Mouse (Mus musculus) heart, embryonic 13.5 days (tissue): ENCODE results near the gene Zc3h7a. TPM values are rescaled to one million over a fixed set of nuclear protein-coding genes. Genes with fewer than 3 reads are reported as not detected.
"Not testable (repeated sequence)": the region's sequence is repeated elsewhere in the genome, so short reads cannot be mapped to it uniquely, and the experiment has no call there.

Experiments
- ATAC-seq: fragments of 200-750 bp; cut with Nextera tagmentation; 2 replicates; pipeline ENCODE4 v1.8.0; 2017; ENCODE audit warnings: moderate TSS enrichment; ENCODE audit not compliant: insufficient number of reproducible peaks, low FRiP score, low TSS enrichment; ENCODE audit errors: extremely low read depth
- H3K27ac ChIP-seq: fragments of 300-500 bp; sonication (generic); replicated peaks from 2 replicates; pipeline ENCODE4 v1.5.1; 2015; ENCODE audit warnings: moderate library complexity, mild to moderate bottlenecking, inconsistent platforms
- H3K27me3 ChIP-seq: fragments of 300-500 bp; sonication (generic); replicated peaks from 2 replicates; pipeline ENCODE4 v1.6.1; 2015; ENCODE audit warnings: mild to moderate bottlenecking, inconsistent platforms
- H3K36me3 ChIP-seq: fragments of 300-500 bp; sonication (generic); 2 replicates; pipeline ENCODE4 v1.6.1; 2015; ENCODE audit warnings: mild to moderate bottlenecking, inconsistent platforms
- H3K4me1 ChIP-seq: fragments of 300-500 bp; sonication (generic); 2 replicates; pipeline ENCODE4 v1.6.1; 2015; ENCODE audit warnings: inconsistent platforms
- H3K4me2 ChIP-seq: fragments of 300-500 bp; sonication (generic); 2 replicates; pipeline ENCODE4 v1.6.1; 2015; ENCODE audit warnings: inconsistent platforms, mild to moderate bottlenecking, moderate library complexity
- H3K4me3 ChIP-seq: fragments of 300-500 bp; sonication (generic); 2 replicates; pipeline ENCODE4 v1.5.1; 2015; ENCODE audit warnings: moderate library complexity, mild to moderate bottlenecking, inconsistent platforms
- H3K9ac ChIP-seq: fragments of 300-500 bp; sonication (generic); 2 replicates; pipeline ENCODE4 v1.6.1; 2015; ENCODE audit warnings: inconsistent platforms, mild to moderate bottlenecking, moderate library complexity
- H3K9me3 ChIP-seq: fragments of 300-500 bp; sonication (generic); 2 replicates; pipeline ENCODE4 v1.6.1; 2016; ENCODE audit warnings: inconsistent platforms
- WGBS: fragments of 180-500 bp; shearing (Covaris S2); methylation state at CpG from one replicate; pipeline ENCODE4 v1.1.7; 2015; ENCODE audit warnings: mixed read lengths; 5-methylcytosine and 5-hydroxymethylcytosine counted together
- polyA plus RNA-seq: library from polyadenylated mRNA; unstranded; fragments of >200 nt; fragmentation: Nextera tagmentation; extraction: Ambion mirVana; gene quantifications from 2 replicates; pipeline ENCODE4 v1.2.1, GENCODE M21; 2015

Gene Zc3h7a
- polyA plus RNA-seq, 1 experiment from 2014 or later, result 57.2 TPM

DNA sequence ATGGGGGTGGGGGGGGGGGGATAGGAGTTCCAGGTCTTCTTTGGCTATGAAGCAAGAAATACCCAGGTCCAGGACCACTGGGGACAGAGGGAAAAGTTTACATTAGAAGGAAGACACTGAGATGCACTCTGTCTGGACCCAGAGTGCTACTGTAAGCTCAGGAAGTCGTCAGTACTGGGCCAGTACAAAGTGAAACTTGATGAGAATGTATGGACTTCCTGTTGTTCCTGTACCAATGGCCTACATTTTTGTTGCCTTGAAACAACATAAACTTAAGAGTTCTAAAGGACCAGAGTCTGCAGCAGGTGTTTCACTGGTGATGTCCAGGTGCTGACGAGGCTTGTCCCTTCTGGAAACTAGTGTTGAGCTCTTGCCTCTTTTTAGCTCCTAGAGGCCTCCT is 1.2 kb upstream of the Zc3h7a start:
- Histone ChIP-seq H3K4me2 (peak overlapping the region; percentile 88), H3K27me3 (no peaks in the 10 kb centered on the region), H3K9ac (no peak overlapping the region), H3K4me1 (peaks cover 26% of the 10 kb centered on the region), H3K4me3 (no peak overlapping the region), H3K9me3 (no peaks in the 10 kb centered on the region), H3K27ac (no peak overlapping the region), H3K36me3 (no peaks in the 10 kb centered on the region)
- ATAC-seq, result no peak
- 64% methylated on average over 2 of the region's 2 CpGs for WGBS

GRCm38 (mm10) chr16:11176884-11177244 is 671 bp upstream of the Zc3h7a start:
- Histone ChIP-seq H3K36me3 (no peaks in the 10 kb centered on the region), H3K27me3 (no peaks in the 10 kb centered on the region), H3K9ac (peak overlapping the region; percentile 96), H3K4me2 (peak overlapping the region; percentile 88), H3K4me1 (peaks cover 30% of the 10 kb centered on the region), H3K4me3 (peak overlapping the region; percentile 96), H3K27ac (peak overlapping the region; percentile 88), H3K9me3 (no peaks in the 10 kb centered on the region)
- WGBS, result 5% methylated on average over 4 of the region's 4 CpGs
- ATAC-seq, result no peak

- Histone ChIP-seq H3K27ac (peak overlapping the region; percentile 88), H3K4me3 (peak overlapping the region; percentile 96), H3K36me3 (no peaks in the 10 kb centered on the region), H3K27me3 (no peaks in the 10 kb centered on the region), H3K4me1 (peaks cover 37% of the 10 kb centered on the region), H3K9ac (peak overlapping the region; percentile 96), H3K4me2 (peak overlapping the region; percentile 88), H3K9me3 (no peaks in the 10 kb centered on the region)
- WGBS, result under 1% methylated on average over 72 of the region's 72 CpGs
- peak; percentile 27 for ATAC-seq
These were observed 545 bp downstream of the Zc3h7a start for GRCm38 (mm10) chr16:11175489-11176207.

- no peaks in the 10 kb centered on the region for H3K27me3 ChIP-seq
- no peaks in the 10 kb centered on the region for H3K9me3 ChIP-seq
- H3K36me3 ChIP-seq, result no peaks in the 10 kb centered on the region
- peaks cover 37% of the 10 kb centered on the region for H3K4me1 ChIP-seq
- 8% methylated on average over 9 of the region's 9 CpGs for WGBS
- peak overlapping the region; percentile 88 for H3K27ac ChIP-seq
- peak overlapping the region; percentile 96 for H3K4me3 ChIP-seq
- H3K9ac ChIP-seq, result peak overlapping the region; percentile 96
- H3K4me2 ChIP-seq, result peak overlapping the region; percentile 88
- no peak for ATAC-seq
These were observed 1.1 kb downstream of the Zc3h7a start for GRCm38 (mm10) chr16:11175100-11175488.

DNA sequence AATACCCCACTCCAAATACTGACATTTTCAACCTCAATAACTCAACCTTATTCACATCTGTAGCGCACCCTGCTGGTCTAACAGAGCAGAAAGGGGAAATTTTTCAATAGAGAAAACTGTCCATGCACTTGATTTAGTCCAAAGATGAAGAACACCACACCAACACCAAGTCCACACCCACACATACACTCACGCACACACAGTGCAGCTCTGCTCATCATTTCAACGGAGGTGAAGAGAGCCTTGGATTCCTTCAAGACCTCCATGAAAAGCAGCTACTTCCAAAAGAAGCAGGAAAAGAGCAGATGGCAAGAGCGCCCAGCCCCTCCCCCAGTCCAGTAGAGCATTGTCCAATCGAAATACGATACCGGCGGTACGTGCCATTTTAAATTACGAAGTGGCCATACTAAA is 1.5 kb downstream of the Zc3h7a start:
- no peaks in the 10 kb centered on the region for H3K9me3 ChIP-seq
- H3K9ac ChIP-seq, result peak overlapping the region; percentile 96
- H3K27ac ChIP-seq, result peak overlapping the region; percentile 88
- peak overlapping the region; percentile 96 for H3K4me3 ChIP-seq
- no peak for ATAC-seq
- no peaks in the 10 kb centered on the region for H3K27me3 ChIP-seq
- peak overlapping the region; percentile 88 for H3K4me2 ChIP-seq
- H3K36me3 ChIP-seq, result no peaks in the 10 kb centered on the region
- WGBS, result 12% methylated on average over 10 of the region's 10 CpGs
- H3K4me1 ChIP-seq, result peaks cover 37% of the 10 kb centered on the region

DNA sequence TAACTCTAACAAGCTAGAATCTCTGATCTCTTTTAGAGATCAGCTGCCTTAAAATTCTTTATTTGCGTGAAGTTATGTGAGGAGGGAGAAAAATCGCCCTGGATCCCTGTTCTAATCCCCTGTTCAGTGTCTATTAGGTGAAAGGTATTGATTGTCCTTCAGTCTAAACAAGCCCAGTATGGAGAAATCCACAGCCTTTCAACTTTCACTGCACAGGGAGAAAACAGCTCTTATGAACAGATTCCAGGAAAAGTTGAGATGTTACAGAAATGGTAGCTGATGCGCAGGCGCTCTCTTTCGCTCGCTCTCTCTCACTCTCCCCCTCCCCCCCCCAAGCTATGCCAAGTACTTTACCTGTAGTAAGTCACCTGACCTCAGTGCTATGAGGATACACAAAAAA is 4.5 kb downstream of the Zc3h7a start:
- no peak overlapping the region for H3K4me2 ChIP-seq
- no peaks in the 10 kb centered on the region for H3K9me3 ChIP-seq
- no peak for ATAC-seq
- H3K36me3 ChIP-seq, result no peaks in the 10 kb centered on the region
- no peak overlapping the region for H3K27ac ChIP-seq
- H3K4me3 ChIP-seq, result no peak overlapping the region
- H3K27me3 ChIP-seq, result no peaks in the 10 kb centered on the region
- H3K4me1 ChIP-seq, result peaks cover 37% of the 10 kb centered on the region
- 89% methylated on average over 6 of the region's 6 CpGs for WGBS
- no peak overlapping the region for H3K9ac ChIP-seq

DNA sequence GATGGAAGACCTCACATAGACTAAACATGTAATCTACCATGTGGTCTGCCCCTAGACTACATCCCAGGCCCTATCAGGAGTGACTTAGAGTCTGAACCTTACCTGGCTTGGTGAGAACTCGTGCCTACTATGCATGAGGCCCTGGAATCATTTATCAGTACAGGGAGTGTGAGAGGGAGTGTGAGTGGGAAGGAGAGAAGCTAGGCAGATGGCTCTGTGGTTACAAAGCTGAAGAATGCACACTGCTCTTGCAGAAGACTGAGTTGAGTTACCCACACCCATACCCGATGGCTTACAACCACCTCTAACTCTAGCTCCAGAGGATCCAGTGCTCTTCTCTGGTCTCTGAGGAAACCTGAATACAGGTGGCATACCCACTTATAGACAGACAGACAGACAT is 9.8 kb downstream of the Zc3h7a start:
- 71% methylated on average over 2 of the region's 2 CpGs for WGBS
- no peak overlapping the region for H3K27ac ChIP-seq

DNA sequence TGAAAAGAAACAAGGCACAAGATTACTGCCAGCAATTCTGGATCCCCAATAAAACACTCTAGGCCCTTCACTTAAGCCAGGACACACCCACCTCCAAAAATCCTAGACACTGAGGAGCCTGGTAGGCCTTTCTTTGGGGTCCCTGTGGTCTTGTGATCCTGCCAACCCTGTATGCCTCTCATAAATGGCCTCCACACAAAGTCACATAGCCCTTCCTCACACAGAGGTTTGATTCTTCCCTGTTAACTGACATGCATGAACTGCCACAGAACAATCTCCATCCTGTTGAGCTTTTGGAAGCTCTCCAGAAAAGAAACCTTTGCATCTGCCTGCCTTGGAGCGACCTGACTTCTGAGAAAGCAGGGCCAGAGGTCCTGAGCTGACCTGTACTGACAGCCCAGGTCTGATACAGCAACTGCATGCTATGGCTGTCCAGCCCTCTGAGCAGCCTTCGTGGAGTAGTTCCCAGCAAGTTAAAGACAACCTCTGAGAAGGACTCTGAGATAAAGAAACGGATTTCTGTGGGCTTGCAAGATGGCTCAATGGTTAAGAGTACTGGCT is 11.4 kb downstream of the Zc3h7a start:
- WGBS, result 61% methylated on average over 3 of the region's 3 CpGs
- H3K36me3 ChIP-seq, result peaks cover 38% of the 10 kb centered on the region
- no peak for ATAC-seq
- no peak overlapping the region for H3K27ac ChIP-seq
- peaks cover 11% of the 10 kb centered on the region for H3K4me1 ChIP-seq
- H3K9me3 ChIP-seq, result no peaks in the 10 kb centered on the region
- H3K9ac ChIP-seq, result no peak overlapping the region
- H3K4me2 ChIP-seq, result no peak overlapping the region
- no peaks in the 10 kb centered on the region for H3K27me3 ChIP-seq
- no peak overlapping the region for H3K4me3 ChIP-seq

More for the DNA sequence above, 9.8 kb downstream of the Zc3h7a start:
- H3K4me2 ChIP-seq, result no peak overlapping the region
- no peaks in the 10 kb centered on the region for H3K27me3 ChIP-seq
- no peaks in the 10 kb centered on the region for H3K9me3 ChIP-seq
- H3K36me3 ChIP-seq, result peaks cover 25% of the 10 kb centered on the region
- no peak overlapping the region for H3K4me3 ChIP-seq
- peaks cover 13% of the 10 kb centered on the region for H3K4me1 ChIP-seq
- no peak overlapping the region for H3K9ac ChIP-seq
- ATAC-seq, result no peak

DNA sequence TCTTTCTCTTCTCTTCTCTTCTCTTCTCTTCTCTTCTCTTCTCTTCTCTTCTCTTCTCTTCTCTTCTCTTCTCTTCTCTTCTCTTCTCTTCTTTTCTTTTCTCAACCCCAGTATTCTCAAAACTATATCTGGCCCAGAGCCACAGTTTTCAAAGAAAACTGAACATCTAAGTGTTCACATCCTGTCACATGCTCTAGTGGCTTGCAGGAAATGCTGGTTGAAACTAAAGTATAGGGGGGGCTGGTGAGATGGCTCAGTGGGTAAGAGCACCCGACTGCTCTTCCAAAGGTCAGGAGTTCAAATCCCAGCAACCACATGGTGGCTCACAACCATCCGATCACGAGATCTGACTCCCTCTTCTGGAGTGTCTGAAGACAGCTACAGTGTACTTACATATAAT is 18.5 kb downstream of the Zc3h7a start:
- H3K36me3 ChIP-seq, result peaks cover 93% of the 10 kb centered on the region
- WGBS, result 79% methylated on average over 2 of the region's 3 CpGs
- not testable (repeated sequence) for ATAC-seq

GRCm38 (mm10) chr16:11154500-11154899 is 21.7 kb downstream of the Zc3h7a start:
- ATAC-seq, result no peak

More for the DNA sequence above, 18.5 kb downstream of the Zc3h7a start:
- not testable (repeated sequence) for H3K4me1 ChIP-seq, H3K27ac ChIP-seq, H3K4me3 ChIP-seq, H3K9me3 ChIP-seq, H3K27me3 ChIP-seq, H3K9ac ChIP-seq, H3K4me2 ChIP-seq

GRCm38 (mm10) chr16:11143706-11144483 is 32.3 kb downstream of the Zc3h7a start:
- not testable (repeated sequence) for H3K9ac ChIP-seq, H3K27me3 ChIP-seq, H3K9me3 ChIP-seq, H3K4me3 ChIP-seq, ATAC-seq, H3K4me2 ChIP-seq, H3K4me1 ChIP-seq, H3K27ac ChIP-seq
- WGBS, result 13% methylated on average over 56 of the region's 56 CpGs
- peaks cover 82% of the 10 kb centered on the region for H3K36me3 ChIP-seq

More at GRCm38 (mm10) chr16:11154500-11154899, 21.7 kb downstream of the Zc3h7a start:
- no peak overlapping the region for H3K9ac ChIP-seq
- no peak overlapping the region for H3K4me3 ChIP-seq
- no peak overlapping the region for H3K27ac ChIP-seq
- H3K36me3 ChIP-seq, result peaks cover 92% of the 10 kb centered on the region
- H3K27me3 ChIP-seq, result no peaks in the 10 kb centered on the region
- no peaks in the 10 kb centered on the region for H3K9me3 ChIP-seq
- no peaks in the 10 kb centered on the region for H3K4me1 ChIP-seq
- no peak overlapping the region for H3K4me2 ChIP-seq
